Mouse (Mus musculus): ENCODE measurements at regions not wholly inside any gene's neighbourhood (a gene's known extent, or its start where the extent isn't known, plus 50 kb on each side); places are given as distances from the start of the nearest gene placed in this dataset.

- TF ChIP-seq CTCF (IDR thresholded peaks at IDR 0.05; ENCODE audit: low read depth), result no peak
- Histone ChIP-seq H3K4me2 (ENCODE audit: low read depth) (no peak overlapping the region), H3K27ac (ENCODE audit: low read depth, low read length) (no peak overlapping the region), H3K4me1 (ENCODE audit: insufficient read depth) (no peaks in the 10 kb centered on the region), H3K27me3 (ENCODE audit: insufficient read depth, low read length) (no peaks in the 10 kb centered on the region), H3K36me3 (ENCODE audit: insufficient read depth) (no peaks in the 10 kb centered on the region), H3K9me3 (ENCODE audit: low read length) (no peaks in the 10 kb centered on the region), H3K9ac (no peak overlapping the region), H3K4me3 (ENCODE audit: low read depth, low read length) (no peak overlapping the region)
- WGBS, result 89% methylated on average over 3 of the region's 3 CpGs
- no peak for DNase-seq
- ATAC-seq, result no peak
These were observed 451.2 kb downstream of the Tns3 start for GRCm38 (mm10) chr11:8213130-8213529.

DNA sequence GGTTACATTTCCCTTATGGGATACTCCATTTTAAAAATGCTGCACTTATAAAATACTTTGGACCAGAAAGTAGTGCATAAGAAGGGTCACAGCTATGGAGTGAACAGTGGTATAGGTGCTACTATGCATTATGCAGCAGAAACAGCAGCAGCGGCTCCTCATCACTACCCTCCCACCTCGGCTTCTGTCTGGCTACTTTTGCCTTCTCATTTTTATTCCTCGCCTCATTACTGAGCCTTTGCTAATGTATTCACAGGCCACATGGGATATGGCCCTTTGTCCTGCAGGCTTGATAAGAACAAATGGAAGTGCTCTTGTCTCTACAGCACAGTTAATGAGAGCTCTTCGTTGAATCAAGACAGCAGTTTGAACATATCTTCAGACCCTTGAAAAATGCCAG, 451.6 kb downstream of the Tns3 start:
- Histone ChIP-seq H3K36me3 (ENCODE audit: insufficient read depth) (no peaks in the 10 kb centered on the region), H3K27me3 (ENCODE audit: insufficient read depth, low read length) (no peaks in the 10 kb centered on the region), H3K9ac (no peak overlapping the region), H3K9me3 (ENCODE audit: low read length) (no peaks in the 10 kb centered on the region), H3K4me1 (ENCODE audit: insufficient read depth) (no peaks in the 10 kb centered on the region), H3K4me3 (ENCODE audit: low read depth, low read length) (no peak overlapping the region), H3K4me2 (ENCODE audit: low read depth) (no peak overlapping the region), H3K27ac (ENCODE audit: low read depth, low read length) (no peak overlapping the region)
- DNase-seq (no peak), ATAC-seq (no peak)
- WGBS, result 46% methylated on average over 4 of the region's 4 CpGs
- no peak for TF ChIP-seq CTCF (IDR thresholded peaks at IDR 0.05; ENCODE audit: low read depth)

GRCm38 (mm10) chr11:8209041-8209440, 455.3 kb downstream of the Tns3 start:
- WGBS, result 79% methylated on average over 2 of the region's 2 CpGs
- DNase-seq (no peak), ATAC-seq (peak; percentile 55; the same call in 1 of the 2 replicates)
- no peaks in the 10 kb centered on the region for H3K27me3 ChIP-seq (ENCODE audit: insufficient read depth, low read length)
- no peak overlapping the region for H3K27ac ChIP-seq (ENCODE audit: low read depth, low read length)
- no peak overlapping the region for H3K4me2 ChIP-seq (ENCODE audit: low read depth)
- H3K4me1 ChIP-seq (ENCODE audit: insufficient read depth), result no peaks in the 10 kb centered on the region
- H3K36me3 ChIP-seq (ENCODE audit: insufficient read depth), result no peaks in the 10 kb centered on the region
- no peak overlapping the region for H3K4me3 ChIP-seq (ENCODE audit: low read depth, low read length)
- TF ChIP-seq CTCF (IDR thresholded peaks at IDR 0.05; ENCODE audit: low read depth), result no peak
- no peak overlapping the region for H3K9ac ChIP-seq
- H3K9me3 ChIP-seq (ENCODE audit: low read length), result no peaks in the 10 kb centered on the region

DNA sequence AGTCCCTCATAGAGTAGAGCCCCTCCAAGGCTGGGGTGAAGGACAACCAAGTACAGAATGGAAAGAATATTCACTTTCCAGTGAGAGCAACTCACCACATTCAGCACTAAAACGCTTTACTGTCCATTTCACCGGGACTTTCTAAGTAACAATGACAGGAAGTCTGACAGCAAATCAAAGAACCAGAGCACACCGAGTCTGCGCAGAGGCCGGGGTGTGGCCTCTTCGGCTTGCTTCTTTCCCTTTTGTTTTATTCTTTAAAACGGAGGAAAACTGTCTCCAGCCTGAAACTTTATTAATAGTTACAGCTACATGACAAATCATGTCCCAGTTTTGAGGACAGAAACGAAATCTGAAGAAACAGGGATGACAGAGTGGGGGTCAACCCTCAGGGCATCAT, 465.0 kb downstream of the Tns3 start:
- Histone ChIP-seq H3K4me1 (ENCODE audit: insufficient read depth) (no peaks in the 10 kb centered on the region), H3K4me2 (ENCODE audit: low read depth) (no peak overlapping the region), H3K27me3 (ENCODE audit: insufficient read depth, low read length) (no peaks in the 10 kb centered on the region), H3K36me3 (ENCODE audit: insufficient read depth) (no peaks in the 10 kb centered on the region), H3K9me3 (ENCODE audit: low read length) (no peaks in the 10 kb centered on the region), H3K9ac (no peak overlapping the region), H3K27ac (ENCODE audit: low read depth, low read length) (no peak overlapping the region), H3K4me3 (ENCODE audit: low read depth, low read length) (no peak overlapping the region)
- DNase-seq, result no peak
- no peak for ATAC-seq
- WGBS, result 76% methylated on average over 8 of the region's 8 CpGs
- no peak for TF ChIP-seq CTCF (IDR thresholded peaks at IDR 0.05; ENCODE audit: low read depth)

All from forebrain, postnatal 0 days (tissue).